Mouse (Mus musculus) brain, adult 2 months (tissue): ENCODE measurements around the gene Tnfsf12.
A peak's percentile ranks its signal among the peaks of the same experiment; 100 is the strongest.

ENCODE experiments used
- DNase-seq: peaks from one replicate; pipeline ENCODE4 v3.0.0; 2011; ENCODE audit warnings: low read depth, low spot score

The Tnfsf12 gene

GRCm38 (mm10) chr11:69655264-69656064, 40.2 kb downstream of the Tnfsf12 start, which contains the start of gene Sox15:
TSS of gene Sox15 (plus strand) at chr11:69655314.
- peak; percentile 88 for DNase-seq

- DNase-seq, result no peak
These were observed 40.9 kb downstream of the Tnfsf12 start for GRCm38 (mm10) chr11:69654760-69655159.

- DNase-seq, result no peak
These were observed 42.2 kb downstream of the Tnfsf12 start for GRCm38 (mm10) chr11:69653399-69653798.

GRCm38 (mm10) chr11:69645860-69646259, 49.8 kb downstream of the Tnfsf12 start:
- no peak for DNase-seq
